In genomic region chr13:67108194-67108820, GRCm38 (mm10) we compare ENCODE assay signal across 8 mouse cellular contexts. TPM values are rescaled to one million over a fixed set of nuclear protein-coding genes. Genes with fewer than 3 reads are reported as not detected.
DNase-seq lines count a peak whose midpoint lies in the region; ATAC-seq lines count a peak whose summit lies in the region.

Gm28557 (minus strand) TSS chr13:67108604.

- H3K27ac ChIP-seq in embryonic facial prominence, embryonic 11.5 days (replicated peaks; ENCODE audit: low read depth, low read length), result no peak within 1 kb of the TSS
- peak within 1 kb of the TSS; percentile 89 for H3K27ac ChIP-seq in limb, embryonic 10.5 days
- H3K27ac ChIP-seq in midbrain, embryonic 13.5 days, result peak within 1 kb of the TSS; percentile 44; the same call in 1 of the 2 replicates

- no peaks in the 10 kb centered on the region for H3K9me3 ChIP-seq in embryonic facial prominence, embryonic 11.5 days (replicated peaks; ENCODE audit: control insufficient read depth, low read length)
- peaks cover 2% of the 10 kb centered on the region; the same call in 1 of the 2 replicates for H3K9me3 ChIP-seq in limb, embryonic 10.5 days (replicated peaks)
- H3K9me3 ChIP-seq in midbrain, embryonic 13.5 days, result no peaks in the 10 kb centered on the region

- ATAC-seq in embryonic facial prominence, embryonic 11.5 days (replicated peaks; ENCODE audit: insufficient number of reproducible peaks, low FRiP score, low TSS enrichment, low read depth), result peak; percentile 94
- ATAC-seq in granulocyte monocyte progenitor cell, adult 5-6 weeks (replicated peaks; ENCODE audit: poor library complexity, severe bottlenecking), result peak; percentile 95
- peak; percentile 97 for ATAC-seq in midbrain, embryonic 13.5 days

- DNase-seq in urinary bladder, adult 18-20 months (ENCODE audit: low spot score in 2 of 2), result peak; percentile 77 to 86
- DNase-seq in urinary bladder, postnatal 10 days (ENCODE audit: low spot score), result no peak
- peak; percentile 98 for DNase-seq in embryonic facial prominence, embryonic 11.5 days (ENCODE audit: low spot score)
- DNase-seq in kidney, adult 11 months, result peak; percentile 97
- peak; percentile 80 for DNase-seq in limb, embryonic 10.5 days (ENCODE audit: low spot score)
- peak; percentile 74 for DNase-seq in spleen, adult 12 weeks (ENCODE audit: low spot score)

- peak within 1 kb of the TSS; percentile 79 for H3K9ac ChIP-seq in embryonic facial prominence, embryonic 11.5 days (replicated peaks; ENCODE audit: low read length)
- peak within 1 kb of the TSS; percentile 64 for H3K9ac ChIP-seq in midbrain, embryonic 13.5 days (replicated peaks)

- H3K4me3 ChIP-seq in embryonic facial prominence, embryonic 11.5 days (ENCODE audit: low read depth, low read length), result peak within 1 kb of the TSS; percentile 59
- H3K4me3 ChIP-seq in limb, embryonic 10.5 days, result peak within 1 kb of the TSS; percentile 72
- H3K4me3 ChIP-seq in midbrain, embryonic 13.5 days (replicated peaks), result peak within 1 kb of the TSS; percentile 59

- peak within 1 kb of the TSS; percentile 67 for H3K4me2 ChIP-seq in embryonic facial prominence, embryonic 11.5 days (ENCODE audit: low read depth, low read length)
- H3K4me2 ChIP-seq in midbrain, embryonic 13.5 days (replicated peaks), result peak within 1 kb of the TSS; percentile 69

- peaks cover 3% of the 10 kb centered on the region; the same call in 1 of the 2 replicates for H3K36me3 ChIP-seq in embryonic facial prominence, embryonic 11.5 days (replicated peaks; ENCODE audit: control insufficient read depth, insufficient read depth, low read depth, low read length)
- peaks cover 14% of the 10 kb centered on the region for H3K36me3 ChIP-seq in limb, embryonic 10.5 days
- H3K36me3 ChIP-seq in midbrain, embryonic 13.5 days, result no peaks in the 10 kb centered on the region

- no peaks in the 10 kb centered on the region for H3K27me3 ChIP-seq in embryonic facial prominence, embryonic 11.5 days (ENCODE audit: control insufficient read depth, insufficient read depth, low read length)
- no peaks in the 10 kb centered on the region for H3K27me3 ChIP-seq in limb, embryonic 10.5 days (ENCODE audit: low read depth, poor library complexity, severe bottlenecking)
- H3K27me3 ChIP-seq in midbrain, embryonic 13.5 days, result no peaks in the 10 kb centered on the region

- no peaks in the 10 kb centered on the region for H3K4me1 ChIP-seq in embryonic facial prominence, embryonic 11.5 days (ENCODE audit: control insufficient read depth, insufficient read depth, low read length)
- peaks cover 7% of the 10 kb centered on the region for H3K4me1 ChIP-seq in limb, embryonic 10.5 days
- H3K4me1 ChIP-seq in midbrain, embryonic 13.5 days (replicated peaks), result peaks cover 13% of the 10 kb centered on the region

- 0% methylated on average over 17 of the region's 17 CpGs for WGBS in embryonic facial prominence, embryonic 11.5 days
- WGBS in limb, embryonic 10.5 days, result under 1% methylated on average over 17 of the region's 17 CpGs
- under 1% methylated on average over 17 of the region's 17 CpGs for WGBS in midbrain, embryonic 13.5 days

RNA-seq across cellular contexts. Expression of gene Gm28557, which starts in this region (rescaled TPM):
- polyA plus RNA-seq in embryonic facial prominence, embryonic 11.5 days (2014; fragmentation: Nextera tagmentation; extraction: Ambion mirVana), result 2.1 and 3.2 TPM in 2 replicates
- 0.36 and 12.7 TPM in 2 replicates for total RNA-seq in granulocyte monocyte progenitor cell, adult 5-6 weeks (2014; fragmentation: Nextera tagmentation)
- total RNA-seq in granulocyte monocyte progenitor cell, adult 5-6 weeks (2017), result 1.4 and 3.2 TPM in 2 replicates
- 1.8 and 2.9 TPM in 2 replicates for polyA plus RNA-seq in limb, embryonic 10.5 days (2016; fragmentation: Nextera tagmentation; extraction: Ambion mirVana)
- polyA plus RNA-seq in midbrain, embryonic 13.5 days (2015; fragmentation: Nextera tagmentation; extraction: Ambion mirVana), result 2.0 and 3.0 TPM in 2 replicates
